Mouse (Mus musculus) frontal cortex, adult (tissue): ENCODE results near the gene Tcf12.

Source experiments
- ATAC-seq: cut with Nextera tagmentation; 2 replicates; pipeline ENCODE4 v1.9.2; 2017; ENCODE audit warnings: mild to moderate bottlenecking, moderate library complexity, mixed read lengths; ENCODE audit not compliant: low TSS enrichment

The Tcf12 gene

DNA sequence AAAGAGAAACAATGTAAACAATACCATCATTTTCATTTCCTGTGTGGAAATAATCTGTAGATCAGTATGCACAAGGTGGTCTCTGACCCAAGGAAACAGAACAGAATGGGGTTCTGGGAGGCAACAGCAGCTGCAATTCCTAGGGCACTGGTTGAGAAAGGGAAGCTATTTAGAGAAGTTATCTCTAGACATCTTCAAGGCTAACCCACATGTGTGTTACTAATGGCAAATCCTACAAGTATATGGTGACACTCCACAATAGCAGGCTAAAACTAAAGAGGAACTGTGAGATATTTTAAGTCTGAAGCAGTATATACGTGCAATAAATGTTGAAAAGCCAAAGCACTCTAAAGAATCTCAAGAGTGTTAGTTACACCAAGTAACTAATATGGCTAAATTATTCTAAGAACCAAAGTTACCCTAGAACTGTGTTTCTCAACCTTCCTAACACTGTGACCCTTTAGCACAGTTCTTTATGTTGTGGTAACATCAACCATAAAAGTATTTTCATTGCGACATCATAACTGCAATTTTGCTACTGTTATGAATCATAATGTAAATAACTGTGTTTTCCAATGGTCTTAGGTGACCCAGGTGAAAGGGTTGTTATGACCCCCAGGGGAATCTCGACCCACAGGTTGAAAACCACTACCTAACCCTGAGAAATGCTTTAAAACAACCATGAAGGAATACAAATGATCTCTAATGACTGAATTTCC, 22.6 kb downstream of the Tcf12 start:
- ATAC-seq = no peak

DNA sequence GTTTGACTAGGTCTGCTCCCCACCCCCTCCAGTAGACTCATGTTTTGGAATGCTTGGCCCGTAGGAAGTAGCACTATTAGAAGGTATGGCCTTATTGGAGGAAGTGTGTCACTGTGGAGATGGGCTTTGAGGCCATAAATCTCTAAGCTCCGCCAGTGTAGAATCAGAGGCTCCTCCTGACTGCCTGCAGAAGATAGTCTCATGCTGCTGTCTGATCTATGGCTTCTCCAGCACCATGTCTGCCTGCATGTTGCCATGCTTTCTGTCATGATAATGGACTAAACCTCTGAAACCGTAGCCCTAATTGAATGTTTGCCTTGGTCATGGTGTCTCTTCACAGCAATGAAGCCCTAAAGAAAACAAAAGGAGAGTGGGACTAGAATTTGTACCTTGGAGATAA, 26.7 kb downstream of the Tcf12 start:
- ATAC-seq = no peak

DNA sequence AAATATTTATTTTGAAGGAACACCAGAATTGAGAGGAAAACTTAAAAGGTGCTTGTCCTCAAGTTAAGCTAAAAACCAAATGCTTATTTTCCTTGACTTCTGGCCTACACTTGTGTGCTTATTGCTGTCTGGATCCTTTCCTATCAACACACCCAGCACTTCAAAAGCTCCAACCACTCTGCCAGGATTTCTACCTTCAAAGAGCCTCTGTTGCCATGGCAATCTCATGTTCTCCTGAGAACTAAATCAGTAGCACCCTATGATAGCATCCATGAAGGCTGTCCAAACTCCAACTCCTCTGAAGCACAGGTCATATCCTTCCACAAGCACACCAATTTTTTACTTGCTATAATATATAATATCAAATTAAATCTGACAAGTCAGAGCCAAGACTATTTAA, 27.5 kb downstream of the Tcf12 start:
- peak; percentile 85 for ATAC-seq

DNA sequence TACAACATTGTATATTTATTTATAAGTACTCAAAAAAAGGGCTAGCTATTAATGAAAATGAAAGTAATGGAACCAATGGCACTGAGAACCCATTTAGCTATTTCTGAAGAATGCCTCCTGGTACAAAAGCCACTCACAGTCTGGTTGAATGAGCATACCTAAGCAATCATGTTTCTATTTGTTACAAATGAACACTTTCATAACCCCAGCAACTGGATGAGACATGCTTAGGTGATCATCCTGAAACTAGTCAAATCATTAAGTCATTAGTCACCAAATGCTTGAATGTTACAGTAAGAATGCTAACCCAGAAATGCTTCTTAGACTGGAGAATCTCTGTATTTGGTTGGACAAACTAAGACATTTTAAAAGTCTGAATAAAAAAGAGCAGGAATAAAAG, 35.5 kb downstream of the Tcf12 start:
- ATAC-seq = no peak

DNA sequence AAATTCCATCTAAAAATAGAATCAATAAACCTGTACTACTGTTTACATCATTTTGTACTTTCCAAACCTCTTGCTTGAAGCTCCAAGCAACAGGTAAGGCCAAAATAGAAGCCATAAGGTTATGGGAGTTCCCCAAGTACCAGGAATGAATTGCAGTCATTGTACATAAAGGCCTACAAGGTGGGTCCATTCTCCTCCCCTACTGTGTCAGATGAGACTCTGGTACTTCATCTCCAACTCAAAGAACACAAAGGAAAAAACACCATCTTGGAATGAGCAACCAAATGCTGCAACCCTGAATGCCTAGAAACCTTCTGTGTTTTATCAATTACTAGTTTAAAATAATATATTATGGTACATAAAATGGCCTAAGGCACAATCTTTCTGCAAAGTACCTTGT, 45.5 kb downstream of the Tcf12 start:
- no peak for ATAC-seq

DNA sequence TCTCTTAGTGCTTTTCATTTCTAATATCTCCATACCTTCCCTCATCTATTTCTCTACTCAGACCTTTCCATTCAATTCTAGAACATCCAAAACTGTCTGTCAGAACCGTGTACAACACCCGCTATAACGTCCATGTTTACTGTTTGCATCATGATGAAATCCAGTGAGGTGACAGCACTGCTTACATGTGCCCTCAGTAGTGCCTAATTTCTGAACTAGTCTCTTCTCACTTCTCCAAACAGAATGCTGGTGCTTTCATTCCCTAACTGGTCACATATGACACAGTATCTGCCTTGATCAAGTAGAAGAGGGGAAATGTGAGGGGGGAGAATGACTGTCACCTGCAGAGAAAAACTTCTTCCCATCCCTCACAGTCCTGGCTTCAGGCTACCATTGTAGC, 58.5 kb downstream of the Tcf12 start:
- no peak for ATAC-seq

DNA sequence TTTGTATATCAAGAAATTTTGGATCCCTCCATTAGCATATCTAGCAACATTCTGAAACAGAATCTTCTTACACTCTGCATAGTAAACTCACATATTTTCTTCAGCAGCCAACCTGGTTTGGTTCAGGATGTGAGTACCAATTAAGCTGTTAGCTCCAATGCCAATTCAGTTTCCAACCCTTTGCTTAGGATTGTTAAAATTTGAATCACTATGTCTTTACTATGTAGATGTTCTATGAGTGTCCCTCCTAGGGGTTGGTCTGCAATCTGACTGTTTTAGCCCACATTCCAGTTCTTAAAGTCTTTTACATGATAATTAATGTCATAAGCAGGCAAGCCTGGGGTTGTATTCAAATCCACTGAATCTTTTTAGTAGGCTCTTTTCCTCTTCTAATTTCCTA, 71.5 kb downstream of the Tcf12 start:
- ATAC-seq = no peak

DNA sequence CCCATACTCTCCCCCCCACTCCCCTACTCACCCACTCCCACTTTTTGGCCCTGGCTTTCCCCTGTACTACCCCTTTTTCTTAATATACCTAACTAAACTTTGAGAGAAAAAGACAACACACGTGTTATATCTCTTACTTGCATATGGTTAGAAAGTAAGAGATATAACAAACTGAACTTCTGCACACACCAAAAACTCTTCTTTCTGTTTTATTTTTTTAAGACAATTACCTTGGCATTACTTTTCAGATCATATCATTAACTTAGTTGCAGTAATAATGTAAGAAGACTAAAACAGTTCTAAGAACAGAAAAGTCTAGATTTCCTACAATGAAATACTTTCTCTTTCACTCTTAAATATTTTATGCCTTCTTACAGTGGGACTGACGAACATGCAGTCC, 72.3 kb downstream of the Tcf12 start:
- no peak for ATAC-seq

DNA sequence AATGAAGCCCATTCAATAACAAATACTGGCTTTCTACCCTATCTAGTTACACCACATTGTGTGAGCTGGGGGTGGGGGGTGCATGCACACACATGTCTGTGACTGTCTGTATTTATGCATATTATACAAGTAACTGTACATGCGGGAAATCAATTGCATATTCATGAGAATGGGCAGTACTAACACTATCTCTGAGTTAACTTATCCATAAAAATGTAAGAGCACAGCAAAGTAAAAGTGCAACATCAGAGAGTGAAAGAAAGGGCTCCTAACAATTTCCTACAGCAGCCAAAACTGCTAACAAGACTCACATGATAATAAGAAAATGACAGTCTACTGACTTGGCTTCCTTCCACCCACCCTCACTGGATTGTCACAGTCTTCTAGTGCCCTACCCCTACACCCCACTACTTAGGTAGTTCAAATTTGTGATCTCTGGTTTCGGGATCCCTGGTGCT, 74.6 kb downstream of the Tcf12 start:
- no peak for ATAC-seq

DNA sequence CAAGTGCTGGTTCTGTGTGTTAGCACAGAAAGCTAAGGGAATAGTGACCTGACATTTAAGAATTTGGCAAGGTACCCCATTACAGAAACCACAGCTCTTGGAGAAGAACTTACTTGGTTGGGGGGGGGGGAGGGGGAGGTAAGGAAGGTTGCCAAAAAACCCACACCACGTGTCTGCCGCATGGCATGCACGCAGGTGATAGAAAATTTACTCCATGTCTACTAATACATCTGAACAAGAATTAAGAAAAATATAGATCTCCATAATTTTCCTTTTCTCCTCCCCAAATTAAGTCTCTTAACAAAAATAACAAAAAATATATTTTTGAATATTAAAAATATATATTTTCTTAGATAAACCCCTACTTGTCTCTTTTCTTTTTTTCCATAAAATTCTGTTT, 75.4 kb downstream of the Tcf12 start:
- no peak for ATAC-seq

DNA sequence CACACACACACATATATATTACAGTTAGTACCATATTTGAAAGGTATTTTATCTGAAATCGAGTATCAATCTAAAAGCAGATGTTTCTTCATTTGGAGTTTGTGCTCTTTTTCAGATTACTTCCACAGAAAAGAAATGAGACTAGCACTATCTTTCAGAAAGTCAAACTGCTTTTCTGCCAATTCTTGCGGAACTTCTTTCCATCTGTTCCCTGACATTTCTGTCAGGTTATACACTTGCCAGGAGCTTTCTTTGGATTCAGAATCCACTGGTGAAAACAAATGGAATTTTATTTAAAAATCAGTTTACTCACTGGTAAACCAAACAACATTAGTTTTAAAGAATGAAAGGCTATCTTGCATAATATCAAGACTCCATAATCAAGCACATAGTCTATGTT, 78.4 kb downstream of the Tcf12 start:
- 0 out of 2 replicates have a peak, but pooled peaks have one; percentile 38 for ATAC-seq

DNA sequence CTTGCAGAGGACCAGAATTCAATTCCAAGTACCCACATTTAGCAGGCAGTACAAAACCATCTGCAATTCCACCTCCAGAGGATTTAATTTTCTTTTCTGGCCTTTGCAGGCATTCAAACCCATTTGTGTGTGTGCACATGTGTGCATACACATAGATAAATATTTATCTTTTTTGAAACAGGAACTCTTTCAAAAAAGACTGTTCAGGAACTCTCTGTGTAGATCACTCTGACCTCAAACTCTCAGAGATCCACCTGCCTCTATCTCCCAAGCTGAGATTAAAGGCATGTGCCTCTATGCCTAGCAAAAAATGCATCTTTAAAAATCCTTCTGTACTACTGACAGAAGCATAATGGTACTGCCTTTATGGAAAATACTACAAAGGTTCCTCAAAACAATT, 81.4 kb downstream of the Tcf12 start:
- ATAC-seq = no peak

DNA sequence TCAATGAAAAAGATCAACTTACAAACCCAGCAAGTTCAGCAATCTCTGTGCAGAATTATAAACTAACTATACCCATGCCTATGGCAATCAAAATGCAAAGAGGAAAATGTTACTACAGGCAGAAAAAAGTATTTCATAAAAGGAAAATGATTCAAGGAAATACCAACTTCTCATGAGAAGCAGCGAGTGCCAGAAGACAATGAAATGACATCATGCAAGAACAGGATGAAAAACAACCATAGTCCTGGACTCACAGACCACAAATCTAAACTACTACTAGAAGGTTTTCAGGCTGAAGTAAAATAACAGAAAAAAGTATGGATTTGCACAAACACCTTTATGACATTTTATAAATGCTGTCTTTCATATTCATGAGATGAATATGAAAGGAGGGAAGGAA, 82.1 kb downstream of the Tcf12 start:
- ATAC-seq = no peak

DNA sequence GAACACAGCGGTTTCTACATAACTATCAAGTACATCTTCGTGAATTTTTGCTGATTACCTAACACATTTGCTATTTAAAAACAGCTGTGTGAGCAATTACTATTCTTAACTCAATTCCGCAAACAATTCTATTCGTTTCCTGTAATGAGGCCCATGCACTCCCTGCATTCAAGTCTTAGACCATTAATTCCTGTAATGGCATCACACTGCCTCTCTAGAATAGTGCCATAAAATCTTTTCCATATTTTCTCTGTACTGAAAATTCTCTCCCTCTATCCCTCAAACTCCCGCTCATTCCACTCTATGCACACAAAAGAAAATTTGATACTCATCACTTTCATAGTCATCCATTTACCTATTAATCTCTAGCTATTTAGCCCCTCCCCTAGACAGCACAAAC, 88.4 kb downstream of the Tcf12 start:
- no peak for ATAC-seq

DNA sequence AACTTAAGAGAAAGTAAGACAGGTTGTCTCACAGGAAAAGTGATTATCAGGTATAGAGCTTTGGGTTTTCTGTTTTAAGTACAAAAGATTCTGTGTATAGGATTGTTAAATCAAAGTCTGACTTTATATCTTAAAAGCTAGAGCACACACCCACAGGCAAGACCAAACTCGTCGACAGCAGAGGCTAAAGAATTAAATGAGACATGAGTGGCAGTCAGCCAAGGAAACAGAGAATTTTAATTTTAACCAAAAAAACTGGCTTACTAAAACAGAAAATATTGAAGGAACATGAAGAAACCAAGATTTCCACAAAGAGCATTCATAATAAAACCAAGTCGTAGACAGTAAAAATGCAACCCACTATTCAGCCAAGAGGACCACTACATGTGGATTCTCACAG, 90.2 kb downstream of the Tcf12 start:
- peak; percentile 85 for ATAC-seq

DNA sequence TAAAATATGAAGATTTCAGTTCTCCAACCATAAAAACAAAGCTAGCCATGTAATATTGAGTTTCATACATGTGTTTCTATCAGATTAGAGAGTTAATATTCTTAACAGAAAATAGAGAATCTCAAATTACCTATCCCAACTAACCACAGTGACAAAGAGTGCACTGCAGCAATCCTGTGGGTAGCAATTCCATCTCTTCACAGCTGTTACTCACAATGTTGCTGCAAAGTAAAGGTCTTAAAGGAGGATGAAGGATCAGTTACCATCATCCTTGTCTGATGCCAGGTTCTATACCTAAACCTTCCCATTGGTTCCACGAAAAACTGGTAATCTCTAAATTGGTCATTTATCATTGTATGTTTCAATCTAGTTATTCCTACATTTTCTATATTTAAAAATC, 95.7 kb downstream of the Tcf12 start:
- no peak for ATAC-seq

DNA sequence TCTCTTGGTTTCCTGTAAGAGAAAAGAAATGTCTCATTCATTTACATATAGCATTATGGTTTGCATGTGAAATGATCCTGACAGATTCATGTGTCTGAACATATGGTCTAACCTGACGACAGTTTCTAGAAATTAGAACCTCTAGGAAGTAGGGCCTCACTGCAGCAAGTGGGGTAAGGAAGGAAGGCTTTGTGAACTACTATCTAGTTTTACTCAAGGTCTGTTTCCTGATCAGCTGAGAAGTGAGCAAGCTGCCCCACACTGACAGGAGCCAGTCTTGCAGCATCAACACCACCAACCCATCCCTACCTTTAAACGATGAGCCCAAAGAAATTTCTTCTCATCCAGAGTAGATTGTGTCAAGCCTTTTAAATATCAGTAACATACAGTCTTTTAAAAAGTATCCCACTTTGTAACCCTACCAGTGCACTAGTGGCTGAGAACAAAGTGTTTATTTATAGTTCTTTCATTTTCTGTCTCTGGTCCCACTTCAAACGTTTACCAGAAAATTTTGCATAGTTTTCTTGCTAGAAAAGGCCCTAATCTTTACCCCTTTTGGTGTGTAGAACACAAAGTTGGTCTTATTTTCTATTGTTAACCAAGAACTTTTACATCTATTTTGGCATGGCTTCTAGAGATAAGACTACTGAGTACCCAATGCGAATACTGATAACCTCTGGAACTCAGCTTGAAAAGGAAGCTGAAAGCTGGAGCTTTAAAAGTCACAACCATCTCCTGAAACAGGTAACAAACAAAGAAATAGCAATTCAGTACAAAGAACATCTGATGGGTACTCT, 96.9 kb downstream of the Tcf12 start:
- no peak for ATAC-seq

DNA sequence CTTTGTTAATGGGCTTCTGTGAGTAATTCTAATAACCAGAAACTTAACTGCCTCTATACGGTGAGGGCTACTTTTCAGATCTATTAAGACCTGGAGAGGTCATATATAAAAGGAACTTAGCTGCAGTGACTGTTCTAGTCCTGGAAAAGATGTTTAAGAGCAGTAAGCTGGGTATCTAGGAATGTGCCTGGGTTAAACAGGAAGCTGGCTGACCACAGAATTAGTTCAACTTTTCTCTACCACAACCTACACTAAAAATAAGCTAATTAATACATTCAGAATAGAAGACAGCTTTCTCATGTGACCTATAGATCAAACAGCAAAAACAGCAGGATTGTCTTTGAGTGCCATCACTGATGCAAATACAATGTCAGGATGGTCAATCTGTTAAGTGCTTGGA, 98.1 kb downstream of the Tcf12 start:
- no peak for ATAC-seq

DNA sequence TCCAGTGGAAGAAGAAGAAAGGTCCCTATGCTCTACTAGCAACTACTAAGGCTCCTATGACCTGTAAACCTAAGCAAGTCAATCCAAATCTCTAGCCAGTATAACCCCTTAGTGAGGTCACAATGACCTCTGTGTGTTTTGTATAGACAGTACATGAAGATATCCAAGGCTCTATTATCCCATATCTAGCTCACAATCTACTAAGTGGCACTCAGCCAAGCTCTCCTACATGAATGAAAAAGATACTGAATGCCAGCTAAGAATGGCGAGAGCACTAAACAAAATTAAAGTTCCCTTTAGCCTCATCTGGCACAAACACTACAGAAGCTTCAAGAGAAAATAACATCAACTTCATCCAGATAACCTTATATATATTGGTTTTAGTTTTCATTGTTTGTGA, 103.0 kb downstream of the Tcf12 start:
- ATAC-seq = no peak

DNA sequence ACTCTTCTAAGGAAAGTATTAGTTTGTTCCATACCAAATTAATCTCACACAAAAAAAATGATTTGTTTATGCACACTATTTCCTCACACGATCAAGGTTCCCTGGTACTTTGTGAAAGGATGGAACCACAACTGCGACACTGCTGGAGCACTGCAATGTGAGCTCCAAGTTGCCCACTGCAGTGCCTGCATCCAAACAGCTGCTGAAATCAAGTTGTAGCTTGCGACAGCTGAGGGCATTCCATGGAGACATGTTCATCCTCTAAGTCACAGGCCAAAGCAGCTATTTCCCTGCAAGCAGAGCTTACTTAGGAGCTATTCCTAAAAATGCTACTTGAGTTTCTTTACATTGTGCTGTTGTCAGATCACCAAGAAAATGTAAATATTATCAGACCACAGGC, 120.5 kb downstream of the Tcf12 start:
- ATAC-seq = no peak

DNA sequence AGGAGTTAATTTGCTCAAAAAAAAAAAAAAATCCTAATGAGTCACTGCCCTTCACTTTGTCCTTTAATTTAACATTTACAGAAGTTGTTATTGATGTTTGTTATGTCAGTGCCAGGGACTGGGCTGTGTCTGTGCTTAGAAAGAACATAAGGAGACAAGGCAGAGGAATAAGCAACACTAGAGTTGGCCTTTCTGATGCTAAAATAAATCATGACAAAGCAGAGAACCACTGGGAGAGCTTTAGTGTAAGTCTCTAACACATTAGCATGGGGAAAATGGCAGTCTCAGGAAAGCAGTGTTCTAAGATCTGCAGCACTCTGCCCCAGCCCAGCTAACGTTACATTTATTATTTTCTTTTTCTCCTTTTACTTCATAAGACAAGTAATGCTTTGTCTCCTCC, 121.3 kb downstream of the Tcf12 start:
- ATAC-seq = no peak

DNA sequence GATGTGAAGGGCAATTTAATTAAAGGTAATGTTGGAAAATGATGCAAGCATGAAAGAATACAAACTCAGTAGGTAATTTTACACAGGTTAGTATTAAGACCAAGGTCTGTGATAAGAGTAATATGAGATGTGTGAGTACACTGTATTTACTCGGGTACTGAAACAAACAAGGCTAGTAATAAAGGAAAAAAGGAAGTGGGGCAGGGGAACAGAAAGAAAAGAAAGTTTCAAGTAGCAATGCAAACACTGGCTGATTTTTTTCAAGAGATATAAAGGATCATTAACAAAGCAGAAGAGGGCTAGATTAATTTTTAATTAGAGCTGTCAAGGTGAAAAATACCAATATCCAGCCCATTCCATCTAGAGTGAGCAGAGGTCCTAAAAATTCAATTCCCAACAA, 122.0 kb downstream of the Tcf12 start:
- ATAC-seq = no peak

DNA sequence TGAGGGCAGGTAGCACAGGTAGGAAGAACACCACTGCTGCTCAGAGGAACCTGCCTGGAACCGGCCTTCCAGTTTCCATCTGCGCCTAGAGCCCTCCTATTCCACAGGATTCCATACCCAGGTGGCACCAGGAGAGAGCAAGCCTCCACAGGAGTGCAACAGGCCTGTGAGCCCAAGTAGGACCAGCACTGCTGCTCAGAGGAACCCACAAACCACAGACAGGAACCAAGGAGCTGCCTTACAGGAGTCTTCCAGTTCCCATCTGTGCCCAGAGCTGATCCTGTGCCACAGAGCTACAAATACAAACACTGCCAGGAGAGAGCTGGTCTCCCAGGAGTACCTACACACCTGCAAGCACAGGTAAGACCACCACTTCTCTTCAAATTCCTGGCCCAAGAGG, 125.0 kb downstream of the Tcf12 start:
- ATAC-seq = no peak

DNA sequence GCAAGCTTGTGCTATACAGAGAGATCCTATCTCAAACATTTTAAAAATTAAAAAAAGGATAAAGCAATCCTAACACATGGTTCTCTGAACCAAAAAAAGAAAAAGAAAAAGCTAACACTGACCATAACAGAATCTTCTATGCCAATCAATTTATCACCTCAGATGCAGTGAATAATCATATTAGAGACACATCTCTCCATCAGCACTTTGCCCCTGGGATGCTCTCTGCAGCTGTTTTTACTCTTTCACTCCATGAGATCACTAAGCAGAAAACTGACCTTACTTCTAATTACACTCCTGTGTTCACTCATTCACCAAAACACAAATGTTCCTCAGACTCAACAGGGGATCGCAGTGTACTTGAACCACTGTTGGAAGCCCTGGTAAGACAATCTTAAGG, 128.8 kb downstream of the Tcf12 start:
- ATAC-seq = no peak
